Comparison of ENCODE assay signal across 12 mouse cellular contexts in genomic region chr15:30286245-30286642, GRCm38 (mm10).
A peak's percentile ranks its signal among the peaks of the same experiment; 100 is the strongest.
DNase-seq lines count a peak whose midpoint lies in the region; ATAC-seq lines count a peak whose summit lies in the region.
"Had no signal": no experiment of that assay in that cellular context is flagged by ENCODE, and none has a peak within 500 bp of the region (broad histone marks: within the 10 kb centered on the region; RNA-seq: fewer than 3 reads in every experiment).

No protein-coding gene starts in this region.

- no peak overlapping the region for H3K9ac ChIP-seq in forebrain, embryonic 14.5 days (ENCODE audit: low read length)
- H3K9ac ChIP-seq in midbrain, embryonic 13.5 days (replicated peaks): no peak overlapping the region
- no peak overlapping the region for H3K9ac ChIP-seq in forebrain, embryonic 16.5 days (replicated peaks; ENCODE audit: low read depth, low read length)
- no peak overlapping the region for H3K9ac ChIP-seq in liver, embryonic 16.5 days (ENCODE audit: low read depth, low read length)
- H3K9ac ChIP-seq: embryonic facial prominence, embryonic 15.5 days; kidney, embryonic 15.5 days had no signal

- no peak overlapping the region for H3K27ac ChIP-seq in forebrain, embryonic 14.5 days (ENCODE audit: low read depth, low read length)
- no peak overlapping the region for H3K27ac ChIP-seq in forebrain, embryonic 10.5 days
- H3K27ac ChIP-seq in midbrain, embryonic 13.5 days: no peak overlapping the region
- H3K27ac ChIP-seq in midbrain, embryonic 10.5 days (replicated peaks): no peak overlapping the region
- H3K27ac ChIP-seq in forebrain, embryonic 16.5 days (ENCODE audit: low read length): peak overlapping the region; percentile 53
- H3K27ac ChIP-seq in liver, embryonic 16.5 days (ENCODE audit: low read length): no peak overlapping the region
- H3K27ac ChIP-seq: embryonic facial prominence, embryonic 15.5 days; kidney, embryonic 15.5 days had no signal

- peak; percentile 27 for DNase-seq in forebrain, embryonic 14.5 days (ENCODE audit: low spot score)
- DNase-seq in forebrain, embryonic 10.5 days (ENCODE audit: extremely low spot score, low spot score): no peak
- no peak for DNase-seq in midbrain, embryonic 10.5 days (ENCODE audit: low spot score)
- DNase-seq in c-Kit-positive CD71-positive TER-119-positive erythroid progenitor cells, embryonic 14.5 days (ENCODE audit: low spot score): no peak
- DNase-seq: thymus, postnatal 14 days had no signal

- H3K4me2 ChIP-seq in forebrain, embryonic 14.5 days (ENCODE audit: low read length): peak overlapping the region; percentile 12; the same call in 1 of the 2 replicates
- no peak overlapping the region for H3K4me2 ChIP-seq in midbrain, embryonic 13.5 days (replicated peaks)
- H3K4me2 ChIP-seq in forebrain, embryonic 16.5 days (ENCODE audit: low read length): peak overlapping the region; percentile 44
- H3K4me2 ChIP-seq in liver, embryonic 16.5 days (ENCODE audit: low read depth, low read length): peak overlapping the region; percentile 35
- H3K4me2 ChIP-seq: embryonic facial prominence, embryonic 15.5 days; kidney, embryonic 15.5 days had no signal

- no peaks in the 10 kb centered on the region for H3K27me3 ChIP-seq in forebrain, embryonic 14.5 days (replicated peaks; ENCODE audit: control insufficient read depth, insufficient read depth, low read length)
- H3K27me3 ChIP-seq in forebrain, embryonic 10.5 days (ENCODE audit: poor library complexity, severe bottlenecking): no peaks in the 10 kb centered on the region
- no peaks in the 10 kb centered on the region for H3K27me3 ChIP-seq in midbrain, embryonic 13.5 days
- H3K27me3 ChIP-seq in midbrain, embryonic 10.5 days (ENCODE audit: low read depth, poor library complexity, severe bottlenecking): no peaks in the 10 kb centered on the region
- H3K27me3 ChIP-seq in forebrain, embryonic 16.5 days (replicated peaks; ENCODE audit: control insufficient read depth, insufficient read depth, low read length): no peaks in the 10 kb centered on the region
- H3K27me3 ChIP-seq in liver, embryonic 16.5 days (ENCODE audit: control insufficient read depth, insufficient read depth, low read depth, low read length): no peaks in the 10 kb centered on the region
- H3K27me3 ChIP-seq: embryonic facial prominence, embryonic 15.5 days; kidney, embryonic 15.5 days had no signal

- peaks cover 10% of the 10 kb centered on the region; the same call in 1 of the 2 replicates for H3K4me1 ChIP-seq in forebrain, embryonic 14.5 days (ENCODE audit: control insufficient read depth, insufficient read depth, low read length)
- H3K4me1 ChIP-seq in forebrain, embryonic 10.5 days: no peaks in the 10 kb centered on the region
- no peaks in the 10 kb centered on the region for H3K4me1 ChIP-seq in midbrain, embryonic 13.5 days (replicated peaks)
- H3K4me1 ChIP-seq in midbrain, embryonic 10.5 days: peaks cover 5% of the 10 kb centered on the region; the same call in 1 of the 2 replicates
- H3K4me1 ChIP-seq in forebrain, embryonic 16.5 days (replicated peaks; ENCODE audit: control insufficient read depth, insufficient read depth, low read length): peaks cover 16% of the 10 kb centered on the region
- no peaks in the 10 kb centered on the region for H3K4me1 ChIP-seq in liver, embryonic 16.5 days (ENCODE audit: control insufficient read depth, low read depth, low read length)
- H3K4me1 ChIP-seq: embryonic facial prominence, embryonic 15.5 days; kidney, embryonic 15.5 days had no signal

- no peaks in the 10 kb centered on the region for H3K36me3 ChIP-seq in forebrain, embryonic 14.5 days (ENCODE audit: control insufficient read depth, insufficient read depth, low read length)
- no peaks in the 10 kb centered on the region for H3K36me3 ChIP-seq in forebrain, embryonic 10.5 days (replicated peaks)
- H3K36me3 ChIP-seq in midbrain, embryonic 13.5 days: no peaks in the 10 kb centered on the region
- H3K36me3 ChIP-seq in midbrain, embryonic 10.5 days: no peaks in the 10 kb centered on the region
- H3K36me3 ChIP-seq in forebrain, embryonic 16.5 days (ENCODE audit: control insufficient read depth, insufficient read depth): no peaks in the 10 kb centered on the region
- H3K36me3 ChIP-seq in liver, embryonic 16.5 days (ENCODE audit: control insufficient read depth, insufficient read depth): no peaks in the 10 kb centered on the region
- H3K36me3 ChIP-seq: embryonic facial prominence, embryonic 15.5 days; kidney, embryonic 15.5 days had no signal

- 75% methylated on average over 7 of the region's 7 CpGs for WGBS in forebrain, embryonic 14.5 days
- 89% methylated on average over 7 of the region's 7 CpGs for WGBS in forebrain, embryonic 10.5 days
- 91% methylated on average over 7 of the region's 7 CpGs for WGBS in midbrain, embryonic 13.5 days
- WGBS in midbrain, embryonic 10.5 days: 90% methylated on average over 7 of the region's 7 CpGs
- WGBS in forebrain, embryonic 16.5 days: 62% methylated on average over 7 of the region's 7 CpGs
- WGBS in liver, embryonic 16.5 days (ENCODE audit: insufficient replicate concordance): 65% methylated on average over 7 of the region's 7 CpGs

- H3K4me3 ChIP-seq in forebrain, embryonic 14.5 days (ENCODE audit: low read depth, low read length): no peak overlapping the region
- no peak overlapping the region for H3K4me3 ChIP-seq in forebrain, embryonic 10.5 days
- no peak overlapping the region for H3K4me3 ChIP-seq in midbrain, embryonic 13.5 days (replicated peaks)
- H3K4me3 ChIP-seq in midbrain, embryonic 10.5 days: no peak overlapping the region
- 0 out of 2 replicates have a peak overlapping the region, but pooled peaks have one; percentile 9 for H3K4me3 ChIP-seq in forebrain, embryonic 16.5 days (replicated peaks; ENCODE audit: low read length)
- peak overlapping the region; percentile 40 for H3K4me3 ChIP-seq in liver, embryonic 16.5 days (ENCODE audit: low read depth, low read length)
- H3K4me3 ChIP-seq: embryonic facial prominence, embryonic 15.5 days; kidney, embryonic 15.5 days had no signal

- H3K9me3 ChIP-seq in forebrain, embryonic 14.5 days (replicated peaks; ENCODE audit: control insufficient read depth, low read length): no peaks in the 10 kb centered on the region
- H3K9me3 ChIP-seq in forebrain, embryonic 10.5 days: no peaks in the 10 kb centered on the region
- H3K9me3 ChIP-seq in midbrain, embryonic 13.5 days: no peaks in the 10 kb centered on the region
- H3K9me3 ChIP-seq in midbrain, embryonic 10.5 days (replicated peaks): no peaks in the 10 kb centered on the region
- no peaks in the 10 kb centered on the region for H3K9me3 ChIP-seq in forebrain, embryonic 16.5 days (ENCODE audit: control insufficient read depth, low read length)
- H3K9me3 ChIP-seq in liver, embryonic 16.5 days (replicated peaks; ENCODE audit: control insufficient read depth, low read length): no peaks in the 10 kb centered on the region
- H3K9me3 ChIP-seq: embryonic facial prominence, embryonic 15.5 days; kidney, embryonic 15.5 days had no signal

- ATAC-seq in forebrain, embryonic 14.5 days: peak; percentile 55; the same call in 1 of the 2 replicates
- ATAC-seq in midbrain, embryonic 13.5 days: peak; percentile 27; the same call in 1 of the 2 replicates
- peak; percentile 46 for ATAC-seq in forebrain, embryonic 16.5 days
- ATAC-seq in liver, embryonic 16.5 days (ENCODE audit: low read depth): peak; percentile 54; the same call in 1 of the 2 replicates
- ATAC-seq in CD4-positive, CD25-positive, alpha-beta regulatory T cell, adult 4 months: no peak
- ATAC-seq: lung, postnatal 0 days had no signal

Comparison
In these comparisons a context has a peak if more than half of its experiments do, and no peak if none do; other contexts are left out.
1. H3K4me3 ChIP-seq: peak in forebrain, embryonic 16.5 days (single experiment) and liver, embryonic 16.5 days (single experiment); none in forebrain, embryonic 14.5 days (single experiment), forebrain, embryonic 10.5 days (single experiment), midbrain, embryonic 13.5 days (single experiment) and midbrain, embryonic 10.5 days (single experiment).